Mouse (Mus musculus): ENCODE data around the gene Ccnh. TPM values are rescaled to one million over a fixed set of nuclear protein-coding genes. Genes with fewer than 3 reads are reported as not detected.

Gene Ccnh
- 10 to 100 TPM; 71.0 to 87.1 TPM for polyA plus RNA-seq (2017; shearing (Covaris generic))

GRCm38 (mm10) chr13:85188903-85189643, at the start of gene Ccnh:
Gene Ccnh, plus strand, starts transcription at chr13:85189408.

Other genes with a start within 250 kb of the Ccnh start
- 100 to 1,000 TPM; 104 to 116 TPM for gene Rasa1, start 99.7 kb downstream of the Ccnh start, polyA plus RNA-seq (2017; shearing (Covaris generic))

All from inflammation-experienced regulatory T-cells (primary cell).